Mouse (Mus musculus) small intestine, adult 2 months (tissue): Measurements from ENCODE around the gene Cyp46a1.

ENCODE experiments used
- CTCF ChIP-seq: fragments of 200-500 bp; IDR thresholded peaks from 2 replicates; pipeline ENCODE4 v1.5.1; 2012; ENCODE audit warnings: low read depth, mild to moderate bottlenecking, control low read depth, inconsistent platforms, low read length, moderate library complexity, mixed read lengths; ENCODE audit not compliant: insufficient replicate concordance, insufficient read length; ENCODE audit errors: extremely low read depth
- POLR2A ChIP-seq: fragments of 200-500 bp; IDR thresholded peaks from 2 replicates; pipeline ENCODE4 v1.6.1; 2012; ENCODE audit warnings: low read depth, mild to moderate bottlenecking, control low read depth, inconsistent platforms, low read length, moderate library complexity

- TF ChIP-seq CTCF (peak; percentile 82), POLR2A (no peak)
These were observed 1.1 kb upstream of the Cyp46a1 start for GRCm38 (mm10) chr12:108333056-108333455.
